Mouse (Mus musculus) midbrain, embryonic 15.5 days (tissue): ENCODE results near the gene Mgp. TPM values are rescaled to one million over a fixed set of nuclear protein-coding genes. Genes with fewer than 3 reads are reported as not detected.

Experiments used
- ATAC-seq: fragments of 200-750 bp; cut with Nextera tagmentation; replicated peaks from 2 replicates; pipeline ENCODE4 v1.8.0; 2017; ENCODE audit warnings: moderate TSS enrichment
- H3K27ac ChIP-seq: fragments of 300-500 bp; sonication (generic); 2 replicates; pipeline ENCODE4 v1.5.1; 2015; ENCODE audit warnings: mild to moderate bottlenecking, inconsistent platforms
- H3K27me3 ChIP-seq: fragments of 300-500 bp; sonication (generic); replicated peaks from 2 replicates; pipeline ENCODE4 v1.6.1; 2015; ENCODE audit warnings: inconsistent platforms
- H3K36me3 ChIP-seq: fragments of 300-500 bp; sonication (generic); replicated peaks from 2 replicates; pipeline ENCODE4 v1.6.1; 2015; ENCODE audit warnings: inconsistent platforms
- H3K4me1 ChIP-seq: fragments of 300-500 bp; sonication (generic); 2 replicates; pipeline ENCODE4 v1.6.1; 2015; ENCODE audit warnings: inconsistent platforms
- H3K4me2 ChIP-seq: fragments of 300-500 bp; sonication (generic); 2 replicates; pipeline ENCODE4 v1.6.1; 2015; ENCODE audit warnings: inconsistent platforms, mild to moderate bottlenecking, moderate library complexity
- H3K4me3 ChIP-seq: fragments of 300-500 bp; sonication (generic); 2 replicates; pipeline ENCODE4 v1.5.1; 2015; ENCODE audit warnings: mild to moderate bottlenecking, inconsistent platforms
- H3K9ac ChIP-seq: fragments of 300-500 bp; sonication (generic); 2 replicates; pipeline ENCODE4 v1.6.1; 2015; ENCODE audit warnings: mild to moderate bottlenecking, inconsistent platforms
- H3K9me3 ChIP-seq: fragments of 300-500 bp; sonication (generic); 2 replicates; pipeline ENCODE4 v1.6.1; 2016; ENCODE audit warnings: inconsistent platforms
- WGBS: fragments of 180-500 bp; shearing (Covaris S2); methylation state at CpG from one replicate; pipeline ENCODE4 v1.1.7; 2015; ENCODE audit warnings: mixed read lengths; 5-methylcytosine and 5-hydroxymethylcytosine counted together
- polyA plus RNA-seq: library from polyadenylated mRNA; unstranded; fragments of >200 nt; fragmentation: Nextera tagmentation; extraction: Ambion mirVana; gene quantifications from 2 replicates; pipeline ENCODE4 v1.2.1, GENCODE M21; 2015

The Mgp gene
- polyA plus RNA-seq, 1 experiment from 2014 or later: 14.8 TPM

DNA sequence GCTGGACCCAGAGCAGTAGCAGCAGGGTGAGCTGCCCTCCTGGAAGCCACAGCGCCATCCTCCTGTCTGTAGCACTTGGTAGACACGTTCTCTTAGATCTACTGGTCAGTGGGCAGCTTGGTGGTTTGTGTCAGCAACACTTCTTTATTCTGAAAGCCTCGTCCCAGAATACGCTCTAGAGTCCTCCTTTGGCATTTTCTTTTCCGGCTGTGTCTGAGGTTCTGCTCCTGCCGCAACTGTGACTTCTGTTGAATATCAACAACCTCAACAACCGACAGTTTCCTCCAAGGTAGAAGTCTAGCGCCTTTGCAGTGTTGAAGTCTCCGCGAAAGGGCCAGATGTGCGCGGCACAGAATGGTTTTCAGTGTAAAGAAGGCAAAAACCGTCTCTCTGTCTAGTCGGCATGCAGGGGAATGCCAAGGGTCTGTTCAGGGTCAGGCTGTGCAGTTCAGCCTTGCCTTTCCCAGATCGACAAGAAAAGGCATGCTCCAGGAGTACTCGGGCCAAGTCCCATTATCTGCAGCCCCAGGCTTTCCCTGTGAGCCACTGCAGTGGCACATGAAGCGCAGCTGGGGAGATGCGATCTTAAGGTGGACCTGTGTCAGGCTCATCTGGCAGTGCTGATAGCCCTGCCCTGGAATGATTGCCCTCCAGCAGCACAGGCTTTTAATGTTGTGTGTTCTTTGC is 18.3 kb downstream of the Mgp start, which contains the start of gene Art4:
Art4 (minus strand) TSS at position 548 of the 687 bp plus-strand sequence.
- no peak within 1 kb of the TSS for H3K4me3 ChIP-seq
- H3K9me3 ChIP-seq: no peaks in the 10 kb centered on the region
- no peak within 1 kb of the TSS for H3K4me2 ChIP-seq
- H3K27ac ChIP-seq: no peak within 1 kb of the TSS
- H3K9ac ChIP-seq: no peak within 1 kb of the TSS
- H3K27me3 ChIP-seq: no peaks in the 10 kb centered on the region
- H3K36me3 ChIP-seq: no peaks in the 10 kb centered on the region
- ATAC-seq: no peak
- 75% methylated on average over 18 of the region's 18 CpGs for WGBS
- peaks cover 3% of the 10 kb centered on the region; the same call in 1 of the 2 replicates for H3K4me1 ChIP-seq

DNA sequence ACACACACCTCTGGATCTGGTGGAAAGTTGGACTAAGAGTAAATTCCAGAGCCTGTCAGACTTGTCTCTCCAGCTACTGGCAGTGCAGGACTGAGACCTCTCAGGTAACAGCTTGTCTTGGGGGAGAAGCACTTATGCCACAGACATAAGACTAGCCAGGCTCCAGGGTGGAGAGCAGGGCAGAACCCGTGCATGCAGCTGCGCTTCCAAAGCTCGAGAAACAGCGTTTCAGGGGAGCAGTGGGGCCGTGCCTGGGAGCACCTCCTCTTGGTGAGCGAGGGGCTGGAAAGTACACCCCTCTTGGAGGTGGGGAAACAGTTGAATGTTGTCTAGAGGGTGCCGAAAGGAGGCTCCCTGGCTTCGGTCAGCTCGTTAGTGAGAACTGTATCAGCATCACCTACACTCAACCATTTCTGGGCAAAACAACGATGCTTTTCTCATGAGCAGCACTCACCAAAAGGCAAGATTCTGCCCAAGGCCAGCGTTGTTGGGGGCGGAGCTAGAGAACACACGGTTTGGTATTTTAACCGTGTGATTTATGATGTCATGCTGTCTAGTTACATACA is 19.5 kb downstream of the Mgp start:
- Histone ChIP-seq H3K36me3 (no peaks in the 10 kb centered on the region), H3K4me1 (peaks cover 3% of the 10 kb centered on the region; the same call in 1 of the 2 replicates), H3K27ac (no peak overlapping the region), H3K9me3 (no peaks in the 10 kb centered on the region), H3K4me3 (no peak overlapping the region), H3K27me3 (no peaks in the 10 kb centered on the region), H3K4me2 (no peak overlapping the region), H3K9ac (no peak overlapping the region)
- ATAC-seq: no peak
- 75% methylated on average over 14 of the region's 14 CpGs for WGBS

DNA sequence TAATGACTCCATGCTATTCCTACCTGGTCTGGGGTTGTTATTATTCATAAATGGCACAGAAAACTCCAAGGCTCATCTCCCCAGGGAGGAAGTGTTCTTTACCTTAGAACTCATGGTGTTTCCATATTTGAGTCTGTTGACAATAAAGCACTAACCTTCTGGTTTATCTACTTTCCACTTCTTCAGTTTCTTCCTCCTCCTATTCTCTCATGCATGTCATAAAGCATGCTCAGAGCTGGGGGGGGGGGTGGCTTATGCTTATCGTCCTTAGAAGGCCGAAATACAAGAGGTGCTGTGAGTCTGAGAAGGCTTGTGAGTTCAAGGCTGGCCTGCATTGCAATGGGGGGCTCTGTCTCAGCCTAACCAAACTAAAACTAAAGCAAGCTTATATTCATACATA is 20.4 kb downstream of the Mgp start:
- ATAC-seq: no peak

DNA sequence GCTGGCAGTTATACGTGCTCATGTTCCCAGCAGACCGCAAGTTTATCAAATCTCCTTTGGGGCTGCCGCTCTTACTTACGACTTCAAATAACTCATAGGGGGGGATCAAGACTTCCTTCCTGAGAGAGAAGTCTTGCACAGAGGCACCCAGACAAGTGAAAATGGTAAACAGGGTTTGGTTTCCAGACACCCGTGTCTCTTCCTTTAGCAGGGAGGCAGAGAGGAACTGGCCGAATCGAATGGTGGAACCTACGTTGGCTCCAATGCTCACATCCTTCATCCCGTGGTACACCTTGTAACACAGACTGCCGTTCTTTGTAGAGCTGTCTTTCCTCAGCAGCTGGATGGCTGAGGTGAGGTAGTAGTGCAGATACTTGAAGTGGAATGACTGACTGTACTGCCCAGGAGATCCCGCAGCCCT is 21.3 kb downstream of the Mgp start:
- H3K4me2 ChIP-seq: no peak overlapping the region
- no peaks in the 10 kb centered on the region for H3K27me3 ChIP-seq
- ATAC-seq: no peak
- no peak overlapping the region for H3K9ac ChIP-seq
- WGBS: 88% methylated on average over 11 of the region's 11 CpGs
- H3K36me3 ChIP-seq: no peaks in the 10 kb centered on the region
- no peaks in the 10 kb centered on the region for H3K9me3 ChIP-seq
- H3K27ac ChIP-seq: no peak overlapping the region
- peaks cover 3% of the 10 kb centered on the region; the same call in 1 of the 2 replicates for H3K4me1 ChIP-seq
- H3K4me3 ChIP-seq: no peak overlapping the region

More for the DNA sequence above, 20.4 kb downstream of the Mgp start:
- WGBS: 78% methylated on average over 2 of the region's 2 CpGs
- H3K27ac ChIP-seq: no peak overlapping the region
- no peaks in the 10 kb centered on the region for H3K36me3 ChIP-seq
- H3K4me3 ChIP-seq: no peak overlapping the region
- H3K4me1 ChIP-seq: peaks cover 3% of the 10 kb centered on the region; the same call in 1 of the 2 replicates
- H3K4me2 ChIP-seq: no peak overlapping the region
- no peaks in the 10 kb centered on the region for H3K9me3 ChIP-seq
- H3K27me3 ChIP-seq: no peaks in the 10 kb centered on the region
- H3K9ac ChIP-seq: no peak overlapping the region

DNA sequence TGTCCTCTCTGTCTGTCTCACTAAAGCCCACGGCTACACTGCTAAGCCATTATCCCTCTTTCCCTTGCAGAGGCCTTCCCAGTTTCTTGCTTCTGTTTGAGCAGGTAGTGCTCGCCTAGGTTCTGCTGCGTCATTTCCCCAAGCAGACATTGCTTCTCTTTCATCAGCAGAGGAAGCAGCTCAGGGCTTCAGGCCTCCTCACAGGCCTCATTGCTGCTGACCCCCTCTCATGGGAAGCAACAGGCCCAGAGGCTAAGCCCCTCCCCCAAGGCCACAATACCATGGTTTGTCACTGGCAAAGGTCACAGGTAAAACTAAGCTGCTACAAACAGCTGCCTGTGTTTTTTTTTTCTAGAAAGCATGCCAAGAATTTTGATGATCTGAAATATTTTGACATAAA is 22.9 kb downstream of the Mgp start:
- H3K27ac ChIP-seq: peak overlapping the region; percentile 51
- no peaks in the 10 kb centered on the region for H3K9me3 ChIP-seq
- no peaks in the 10 kb centered on the region for H3K27me3 ChIP-seq
- no peaks in the 10 kb centered on the region for H3K36me3 ChIP-seq
- 57% methylated on average over 3 of the region's 3 CpGs for WGBS
- no peak for ATAC-seq
- no peak overlapping the region for H3K4me3 ChIP-seq
- no peak overlapping the region for H3K9ac ChIP-seq
- H3K4me1 ChIP-seq: peaks cover 3% of the 10 kb centered on the region; the same call in 1 of the 2 replicates
- H3K4me2 ChIP-seq: no peak overlapping the region

GRCm38 (mm10) chr6:136852348-136852747 is 23.3 kb downstream of the Mgp start:
- Histone ChIP-seq H3K27me3 (no peaks in the 10 kb centered on the region), H3K4me3 (no peak overlapping the region), H3K36me3 (no peaks in the 10 kb centered on the region), H3K9me3 (no peaks in the 10 kb centered on the region), H3K27ac (peak overlapping the region; percentile 51), H3K4me2 (no peak overlapping the region), H3K4me1 (peaks cover 3% of the 10 kb centered on the region; the same call in 1 of the 2 replicates), H3K9ac (no peak overlapping the region)
- ATAC-seq: no peak
- 88% methylated on average over 4 of the region's 4 CpGs for WGBS

DNA sequence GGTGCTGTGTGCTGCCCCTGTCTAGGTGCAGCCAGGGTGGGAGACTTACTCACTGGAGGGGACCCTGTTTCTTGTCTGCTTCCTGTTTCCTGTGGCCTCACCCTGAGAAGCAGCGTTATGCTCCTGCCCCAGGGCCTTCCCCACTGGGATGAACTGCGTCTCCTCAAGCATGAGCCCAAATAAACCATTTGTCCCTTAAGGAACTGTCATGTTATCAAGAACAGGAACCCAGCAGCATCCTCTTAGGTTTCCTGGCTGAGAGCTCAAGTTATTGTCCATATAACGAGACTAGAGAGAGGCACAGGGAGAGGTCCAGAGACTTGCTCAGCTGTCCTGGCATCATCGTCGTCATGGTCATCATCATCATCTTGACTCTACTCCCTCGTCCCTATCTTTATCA is 25.4 kb downstream of the Mgp start:
- ATAC-seq: no peak
- Histone ChIP-seq H3K4me3 (no peak overlapping the region), H3K36me3 (no peaks in the 10 kb centered on the region), H3K4me1 (peaks cover 3% of the 10 kb centered on the region; the same call in 1 of the 2 replicates), H3K27ac (no peak overlapping the region), H3K4me2 (no peak overlapping the region), H3K9me3 (no peaks in the 10 kb centered on the region), H3K9ac (no peak overlapping the region), H3K27me3 (no peaks in the 10 kb centered on the region)
- WGBS: 80% methylated on average over 6 of the region's 6 CpGs

DNA sequence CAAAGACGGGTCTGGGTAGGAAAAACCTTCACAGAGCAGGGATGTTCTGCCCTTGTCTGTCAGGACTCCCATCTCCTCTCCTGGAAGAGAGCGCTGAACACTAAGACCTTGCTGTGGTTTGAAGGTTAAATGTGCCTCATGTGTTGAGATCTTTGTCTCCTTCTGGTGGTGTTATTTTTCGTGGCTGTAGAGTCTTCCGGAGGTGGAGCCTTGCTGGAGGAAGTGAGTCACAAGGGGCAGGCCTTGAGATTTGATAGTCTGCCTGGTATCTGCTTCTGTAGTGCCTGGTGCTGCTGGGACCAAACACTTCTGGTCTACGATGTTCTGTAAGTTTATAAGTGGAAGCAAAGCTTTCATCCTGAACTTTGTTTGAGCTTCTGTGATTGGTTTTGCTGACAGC is 26.7 kb downstream of the Mgp start:
- H3K9me3 ChIP-seq: no peaks in the 10 kb centered on the region
- ATAC-seq: no peak
- H3K27me3 ChIP-seq: no peaks in the 10 kb centered on the region
- peaks cover 3% of the 10 kb centered on the region; the same call in 1 of the 2 replicates for H3K4me1 ChIP-seq
- no peak overlapping the region for H3K9ac ChIP-seq
- no peak overlapping the region for H3K27ac ChIP-seq
- H3K4me3 ChIP-seq: no peak overlapping the region
- H3K36me3 ChIP-seq: no peaks in the 10 kb centered on the region
- WGBS: 87% methylated on average over 5 of the region's 5 CpGs
- no peak overlapping the region for H3K4me2 ChIP-seq

GRCm38 (mm10) chr6:136848399-136848798 is 27.2 kb downstream of the Mgp start:
- H3K27ac ChIP-seq: no peak overlapping the region
- H3K4me1 ChIP-seq: peaks cover 3% of the 10 kb centered on the region; the same call in 1 of the 2 replicates
- no peak overlapping the region for H3K4me2 ChIP-seq
- H3K4me3 ChIP-seq: no peak overlapping the region
- no peaks in the 10 kb centered on the region for H3K9me3 ChIP-seq
- H3K9ac ChIP-seq: no peak overlapping the region
- no peak for ATAC-seq
- H3K36me3 ChIP-seq: no peaks in the 10 kb centered on the region
- 81% methylated on average over 8 of the region's 8 CpGs for WGBS
- H3K27me3 ChIP-seq: no peaks in the 10 kb centered on the region

- H3K27me3 ChIP-seq: no peaks in the 10 kb centered on the region
- no peak for ATAC-seq
- H3K9ac ChIP-seq: no peak overlapping the region
- no peak overlapping the region for H3K4me2 ChIP-seq
- peaks cover 2% of the 10 kb centered on the region; the same call in 1 of the 2 replicates for H3K4me1 ChIP-seq
- no peaks in the 10 kb centered on the region for H3K9me3 ChIP-seq
- no peaks in the 10 kb centered on the region for H3K36me3 ChIP-seq
- no peak overlapping the region for H3K4me3 ChIP-seq
- no peak overlapping the region for H3K27ac ChIP-seq
- WGBS: 18% methylated on average over 2 of the region's 2 CpGs
Observed at GRCm38 (mm10) chr6:136847790-136848189, 27.8 kb downstream of the Mgp start.

GRCm38 (mm10) chr6:136847267-136847666 is 28.4 kb downstream of the Mgp start:
- Histone ChIP-seq H3K9me3 (no peaks in the 10 kb centered on the region), H3K4me2 (no peak overlapping the region), H3K36me3 (no peaks in the 10 kb centered on the region), H3K27me3 (no peaks in the 10 kb centered on the region), H3K4me1 (no peaks in the 10 kb centered on the region), H3K27ac (no peak overlapping the region), H3K9ac (no peak overlapping the region), H3K4me3 (no peak overlapping the region)
- ATAC-seq: no peak
- 96% methylated on average over 3 of the region's 3 CpGs for WGBS

GRCm38 (mm10) chr6:136845706-136846480 is 29.7 kb downstream of the Mgp start:
- H3K4me1 ChIP-seq: no peaks in the 10 kb centered on the region
- H3K4me2 ChIP-seq: no peak overlapping the region
- H3K9me3 ChIP-seq: no peaks in the 10 kb centered on the region
- H3K27me3 ChIP-seq: no peaks in the 10 kb centered on the region
- no peaks in the 10 kb centered on the region for H3K36me3 ChIP-seq
- H3K4me3 ChIP-seq: no peak overlapping the region
- ATAC-seq: no peak
- no peak overlapping the region for H3K27ac ChIP-seq
- no peak overlapping the region for H3K9ac ChIP-seq
- WGBS: 79% methylated on average over 5 of the region's 5 CpGs
